ENCODE assay signal across 28 mouse cellular contexts in genomic region chr1:71996828-71997227, GRCm38 (mm10).
"Had no signal": no experiment of that assay in that cellular context is flagged by ENCODE, and none has a peak within 500 bp of the region (broad histone marks: within the 10 kb centered on the region; RNA-seq: fewer than 3 reads in every experiment).

No protein-coding gene starts in this region.

- H3K9ac ChIP-seq: limb, embryonic 12.5 days; limb, embryonic 13.5 days; limb, embryonic 15.5 days; liver, embryonic 12.5 days; liver, embryonic 13.5 days; liver, embryonic 14.5 days; liver, embryonic 15.5 days; liver, postnatal 0 days; lung, embryonic 14.5 days; lung, embryonic 15.5 days; midbrain, embryonic 12.5 days; midbrain, embryonic 13.5 days; midbrain, embryonic 15.5 days; neural tube, embryonic 12.5 days; neural tube, embryonic 13.5 days had no signal

- ATAC-seq: liver, embryonic 12.5 days; liver, postnatal 0 days; midbrain, embryonic 13.5 days; midbrain, embryonic 15.5 days; midbrain, embryonic 16.5 days had no signal

- H3K27ac ChIP-seq: left cerebral cortex, adult 2 months; limb, embryonic 10.5 days; limb, embryonic 12.5 days; limb, embryonic 13.5 days; limb, embryonic 15.5 days; liver, embryonic 12.5 days; liver, embryonic 13.5 days; liver, embryonic 14.5 days; liver, embryonic 15.5 days; lung, embryonic 15.5 days; macrophage; midbrain, embryonic 10.5 days; midbrain, embryonic 12.5 days; midbrain, embryonic 13.5 days; midbrain, embryonic 15.5 days; neural tube, embryonic 12.5 days; neural tube, embryonic 13.5 days had no signal

- H3K4me3 ChIP-seq: left cerebral cortex, adult 2 months; limb, embryonic 10.5 days; limb, embryonic 12.5 days; limb, embryonic 13.5 days; limb, embryonic 15.5 days; liver, embryonic 12.5 days; liver, embryonic 13.5 days; liver, embryonic 15.5 days; lung, embryonic 15.5 days; megakaryocyte, embryonic 14.5 days; midbrain, embryonic 10.5 days; midbrain, embryonic 12.5 days; midbrain, embryonic 13.5 days; midbrain, embryonic 15.5 days; myocyte; neural tube, embryonic 12.5 days; neural tube, embryonic 13.5 days had no signal

- H3K4me1 ChIP-seq: limb, embryonic 15.5 days; liver, embryonic 12.5 days; liver, embryonic 13.5 days; liver, embryonic 15.5 days; megakaryocyte, embryonic 14.5 days; midbrain, embryonic 15.5 days; neural tube, embryonic 12.5 days had no signal

- H3K9me3 ChIP-seq: limb, embryonic 10.5 days; limb, embryonic 12.5 days; limb, embryonic 13.5 days; limb, embryonic 15.5 days; liver, embryonic 12.5 days; liver, embryonic 13.5 days; liver, embryonic 15.5 days; lung, embryonic 15.5 days; megakaryocyte, embryonic 14.5 days; midbrain, embryonic 10.5 days; midbrain, embryonic 12.5 days; midbrain, embryonic 13.5 days; midbrain, embryonic 15.5 days; neural tube, embryonic 12.5 days; neural tube, embryonic 13.5 days had no signal

- DNase-seq: left cerebral cortex, postnatal 4 days; liver; liver, embryonic 13.5 days; liver, postnatal 0 days; lung, embryonic 14.5 days; lung, postnatal 36 days; midbrain, embryonic 14.5 days had no signal

- H3K27me3 ChIP-seq: limb, embryonic 12.5 days; limb, embryonic 13.5 days; limb, embryonic 15.5 days; liver, embryonic 12.5 days; liver, embryonic 13.5 days; liver, embryonic 15.5 days; lung, embryonic 15.5 days; megakaryocyte, embryonic 14.5 days; midbrain, embryonic 12.5 days; midbrain, embryonic 13.5 days; midbrain, embryonic 15.5 days; neural tube, embryonic 12.5 days; neural tube, embryonic 13.5 days had no signal

- H3K4me2 ChIP-seq: limb, embryonic 12.5 days; limb, embryonic 13.5 days; limb, embryonic 15.5 days; liver, embryonic 11.5 days; liver, embryonic 12.5 days; liver, embryonic 13.5 days; liver, embryonic 15.5 days; lung, embryonic 14.5 days; lung, embryonic 15.5 days; midbrain, embryonic 11.5 days; midbrain, embryonic 12.5 days; midbrain, embryonic 13.5 days; midbrain, embryonic 15.5 days; neural tube, embryonic 12.5 days had no signal

- H3K36me3 ChIP-seq: limb, embryonic 10.5 days; limb, embryonic 12.5 days; limb, embryonic 13.5 days; limb, embryonic 15.5 days; liver, embryonic 12.5 days; liver, embryonic 13.5 days; liver, embryonic 15.5 days; lung, embryonic 15.5 days; midbrain, embryonic 10.5 days; midbrain, embryonic 12.5 days; midbrain, embryonic 13.5 days; midbrain, embryonic 15.5 days; neural tube, embryonic 12.5 days; neural tube, embryonic 13.5 days had no signal
